Mouse (Mus musculus) adipose tissue, adult 10 weeks (tissue): Measurements from ENCODE around the gene 7420426K07Rik. TPM values are rescaled to one million over a fixed set of nuclear protein-coding genes. Genes with fewer than 3 reads are reported as not detected.

Source experiments
- polyA plus RNA-seq: library from polyadenylated mRNA; stranded (reverse); fragments of 350-450 nt; fragmentation: Illumina TruSeq; extraction: RNeasy Lipid Tissue Mini Kit (QIAGEN cat#74804); gene quantifications from one replicate; pipeline ENCODE4 v1.2.3, GENCODE M21; 2014; ENCODE audit warnings: low read depth, low replicate concordance

Gene 7420426K07Rik
- polyA plus RNA-seq = not detected

GRCm38 (mm10) chr9:98902819-98903218, at the start of gene 7420426K07Rik:
TSS of gene 7420426K07Rik (plus strand) at chr9:98903119.

GRCm38 (mm10) chr9:98856210-98856609, 46.7 kb upstream of the 7420426K07Rik start, which contains the start of gene Prr23a2:
TSS of gene Prr23a2 (plus strand) at chr9:98856494.

GRCm38 (mm10) chr9:98864571-98864970, 38.3 kb upstream of the 7420426K07Rik start, which contains the start of gene Prr23a3:
TSS of gene Prr23a3 (plus strand) at chr9:98864767.

Other genes starting within 250 kb of the 7420426K07Rik start
- not detected for gene Prr23a1, start 60.6 kb upstream of the 7420426K07Rik start, polyA plus RNA-seq
- gene Prr23a2, start 46.6 kb upstream of the 7420426K07Rik start, polyA plus RNA-seq = not detected
- not detected for gene Prr23a3, start 38.4 kb upstream of the 7420426K07Rik start, polyA plus RNA-seq
- 1.1 TPM for gene Foxl2, start 52.2 kb downstream of the 7420426K07Rik start, polyA plus RNA-seq
- 45.6 TPM for gene Faim, start 83.3 kb downstream of the 7420426K07Rik start, polyA plus RNA-seq
- gene Gm1123, start 132.6 kb downstream of the 7420426K07Rik start, polyA plus RNA-seq = not detected
- 12.1 TPM for gene Pik3cb, start 237.5 kb downstream of the 7420426K07Rik start, polyA plus RNA-seq